Mouse (Mus musculus): ENCODE measurements around the gene Dnaic1.

Gene Dnaic1

GRCm38 (mm10) chr4:41571490-41571889 lies 1.9 kb downstream of the Dnaic1 start:
- DNase-seq (ENCODE audit: low spot score): no peak

- no peak for DNase-seq (ENCODE audit: low spot score)
These were observed 3.9 kb downstream of the Dnaic1 start for GRCm38 (mm10) chr4:41573492-41573891.

GRCm38 (mm10) chr4:41575914-41576313 lies 6.3 kb downstream of the Dnaic1 start:
- no peak for DNase-seq (ENCODE audit: low spot score)

GRCm38 (mm10) chr4:41583353-41583752 lies 13.8 kb downstream of the Dnaic1 start:
- no peak for DNase-seq (ENCODE audit: low spot score)

- no peak for DNase-seq (ENCODE audit: low spot score)
These were observed 33.2 kb downstream of the Dnaic1 start for GRCm38 (mm10) chr4:41602818-41603217.

GRCm38 (mm10) chr4:41604476-41605396 lies 35.2 kb downstream of the Dnaic1 start:
- DNase-seq (ENCODE audit: low spot score): no peak

- peak; percentile 65 for DNase-seq (ENCODE audit: low spot score)
These were observed 37.2 kb downstream of the Dnaic1 start for GRCm38 (mm10) chr4:41606784-41607183.

- DNase-seq (ENCODE audit: low spot score): no peak
These were observed 40.4 kb downstream of the Dnaic1 start for GRCm38 (mm10) chr4:41609681-41610593.

GRCm38 (mm10) chr4:41610594-41610980 lies 41.0 kb downstream of the Dnaic1 start:
- peak; percentile 12 for DNase-seq (ENCODE audit: low spot score)

- DNase-seq (ENCODE audit: low spot score): no peak
These were observed 42.6 kb downstream of the Dnaic1 start for GRCm38 (mm10) chr4:41612166-41612565.

GRCm38 (mm10) chr4:41614156-41614555 lies 44.6 kb downstream of the Dnaic1 start:
- DNase-seq (ENCODE audit: low spot score): peak; percentile 80

GRCm38 (mm10) chr4:41615661-41616599 lies 46.4 kb downstream of the Dnaic1 start:
- DNase-seq (ENCODE audit: low spot score): no peak

- DNase-seq (ENCODE audit: low spot score): peak; percentile 39
These were observed 49.6 kb downstream of the Dnaic1 start for GRCm38 (mm10) chr4:41618916-41619746.

GRCm38 (mm10) chr4:41622071-41622470 lies 52.5 kb downstream of the Dnaic1 start:
- DNase-seq (ENCODE audit: low spot score): no peak

GRCm38 (mm10) chr4:41628202-41628927 lies 58.8 kb downstream of the Dnaic1 start:
- DNase-seq (ENCODE audit: low spot score): no peak

GRCm38 (mm10) chr4:41630196-41630595 lies 60.6 kb downstream of the Dnaic1 start:
- DNase-seq (ENCODE audit: low spot score): no peak

GRCm38 (mm10) chr4:41631390-41631789 lies 61.8 kb downstream of the Dnaic1 start:
- DNase-seq (ENCODE audit: low spot score): no peak

GRCm38 (mm10) chr4:41633001-41633400 lies 63.4 kb downstream of the Dnaic1 start:
- DNase-seq (ENCODE audit: low spot score): no peak

GRCm38 (mm10) chr4:41634631-41635030 lies 65.1 kb downstream of the Dnaic1 start:
- DNase-seq (ENCODE audit: low spot score): no peak

- no peak for DNase-seq (ENCODE audit: low spot score)
These were observed 65.6 kb downstream of the Dnaic1 start for GRCm38 (mm10) chr4:41635224-41635623.
